Mouse (Mus musculus) cerebellum, postnatal 25 days (tissue): ENCODE measurements around the gene Pim1.

Experiments used
- DNase-seq, 2 experiments: peaks; one replicate each; pipeline ENCODE4 v3.0.0; 2021; ENCODE audit warnings: mixed read lengths in 2 of 2

Pim1 gene

GRCm38 (mm10) chr17:29465405-29466010 is 25.0 kb upstream of the Pim1 start:
- DNase-seq, result no peak

- DNase-seq, result no peak
These were observed 23.5 kb upstream of the Pim1 start for GRCm38 (mm10) chr17:29467030-29467429.

- no peak for DNase-seq
These were observed 17.1 kb upstream of the Pim1 start for GRCm38 (mm10) chr17:29473466-29473865.

GRCm38 (mm10) chr17:29474036-29474435 is 16.5 kb upstream of the Pim1 start:
- DNase-seq, result no peak

- no peak for DNase-seq
These were observed 15.4 kb upstream of the Pim1 start for GRCm38 (mm10) chr17:29475142-29475541.

- DNase-seq, result no peak
These were observed 14.1 kb upstream of the Pim1 start for GRCm38 (mm10) chr17:29476461-29476860.

- no peak for DNase-seq
These were observed 13.2 kb upstream of the Pim1 start for GRCm38 (mm10) chr17:29477357-29477756.

GRCm38 (mm10) chr17:29478271-29478670 is 12.3 kb upstream of the Pim1 start:
- DNase-seq, result no peak

- no peak for DNase-seq
These were observed 10.3 kb upstream of the Pim1 start for GRCm38 (mm10) chr17:29480256-29480655.

- DNase-seq, result no peak
These were observed 7.9 kb upstream of the Pim1 start for GRCm38 (mm10) chr17:29482632-29483031.

- DNase-seq, result no peak
These were observed 7.3 kb upstream of the Pim1 start for GRCm38 (mm10) chr17:29483282-29483681.

- no peak for DNase-seq
These were observed 6.1 kb upstream of the Pim1 start for GRCm38 (mm10) chr17:29484431-29484830.

- DNase-seq, result no peak
These were observed 5.0 kb upstream of the Pim1 start for GRCm38 (mm10) chr17:29485336-29486233.

GRCm38 (mm10) chr17:29488257-29488977 is 2.1 kb upstream of the Pim1 start:
- DNase-seq, result no peak

- DNase-seq, result peak in 1 of 2 experiments; percentile 36
These were observed 1.3 kb upstream of the Pim1 start for GRCm38 (mm10) chr17:29488978-29489970.

- DNase-seq, result peak; percentile 96 to 99
These were observed 411 bp upstream of the Pim1 start for GRCm38 (mm10) chr17:29489971-29490712.

- DNase-seq, result peak; percentile 69 to 73
These were observed 1.2 kb downstream of the Pim1 start for GRCm38 (mm10) chr17:29491591-29492268.

GRCm38 (mm10) chr17:29492269-29493191 is 2.0 kb downstream of the Pim1 start:
- peak; percentile 57 to 66 for DNase-seq

GRCm38 (mm10) chr17:29493461-29493980 is 3.0 kb downstream of the Pim1 start:
- no peak for DNase-seq
